Mouse (Mus musculus): ENCODE results near the gene Tmem140. TPM values are rescaled to one million over a fixed set of nuclear protein-coding genes. Genes with fewer than 3 reads are reported as not detected.

Gene Tmem140
- polyA plus RNA-seq, 1 experiment, result 1.5 TPM

GRCm38 (mm10) chr6:34863786-34864514 is 1.0 kb downstream of the Tmem140 start:
- Histone ChIP-seq H3K36me3 (ENCODE audit: control insufficient read depth, insufficient read depth) (no peaks in the 10 kb centered on the region), H3K79me2 (ENCODE audit: control insufficient read depth, insufficient read depth) (no peaks in the 10 kb centered on the region), H3K27me3 (ENCODE audit: control insufficient read depth, insufficient read depth, insufficient read length) (no peaks in the 10 kb centered on the region), H3K4me3 (ENCODE audit: insufficient read depth, poor library complexity, severe bottlenecking) (peak overlapping the region; percentile 16), H3ac (ENCODE audit: control insufficient read depth, insufficient read length, low read depth) (no peak overlapping the region), H3K79me3 (ENCODE audit: low read depth) (no peaks in the 10 kb centered on the region)
- TF ChIP-seq MYOG (IDR thresholded peaks at IDR 0.05; ENCODE audit: control insufficient read depth, extremely low read depth, insufficient read length) (no peak), USF1 (IDR thresholded peaks at IDR 0.05; ENCODE audit: low read depth) (no peak), FOSL1 (IDR thresholded peaks at IDR 0.05; ENCODE audit: insufficient read depth, low read length, poor library complexity, severe bottlenecking) (no peak), CTCF (IDR thresholded peaks at IDR 0.05; ENCODE audit: control insufficient read depth, insufficient read depth, insufficient read length) (no peak)

GRCm38 (mm10) chr6:34865213-34865612 is 2.3 kb downstream of the Tmem140 start:
- no peaks in the 10 kb centered on the region for H3K36me3 ChIP-seq (ENCODE audit: control insufficient read depth, insufficient read depth)
- no peak for TF ChIP-seq MAX (IDR thresholded peaks at IDR 0.05)
- TF ChIP-seq CTCF (IDR thresholded peaks at IDR 0.05; ENCODE audit: control insufficient read depth, insufficient read depth, insufficient read length), result no peak
- TF ChIP-seq CEBPB (IDR thresholded peaks at IDR 0.05; ENCODE audit: low read depth), result no peak
- TF ChIP-seq MYOD1 (IDR thresholded peaks at IDR 0.05; ENCODE audit: control insufficient read depth, insufficient read length, low read depth), result no peak
- no peak for TF ChIP-seq MYOG (IDR thresholded peaks at IDR 0.05; ENCODE audit: control insufficient read depth, extremely low read depth, insufficient read length)
- no peak for TF ChIP-seq FOSL1 (IDR thresholded peaks at IDR 0.05; ENCODE audit: insufficient read depth, low read length, poor library complexity, severe bottlenecking)
- H3K79me3 ChIP-seq (ENCODE audit: low read depth), result no peaks in the 10 kb centered on the region
- no peak overlapping the region for H3K4me3 ChIP-seq (ENCODE audit: insufficient read depth, poor library complexity, severe bottlenecking)
- no peaks in the 10 kb centered on the region for H3K79me2 ChIP-seq (ENCODE audit: control insufficient read depth, insufficient read depth)
- no peaks in the 10 kb centered on the region for H3K27me3 ChIP-seq (ENCODE audit: control insufficient read depth, insufficient read depth, insufficient read length)
- no peak overlapping the region for H3ac ChIP-seq (ENCODE audit: control insufficient read depth, insufficient read length, low read depth)

- H3K79me3 ChIP-seq (ENCODE audit: low read depth), result no peaks in the 10 kb centered on the region
- no peaks in the 10 kb centered on the region for H3K36me3 ChIP-seq (ENCODE audit: control insufficient read depth, insufficient read depth)
- peak; percentile 39 for TF ChIP-seq CEBPB (IDR thresholded peaks at IDR 0.05; ENCODE audit: low read depth)
- TF ChIP-seq MAX (IDR thresholded peaks at IDR 0.05), result peak; percentile 66
- no peak for TF ChIP-seq MYOD1 (IDR thresholded peaks at IDR 0.05; ENCODE audit: control insufficient read depth, insufficient read length, low read depth)
- TF ChIP-seq USF1 (IDR thresholded peaks at IDR 0.05; ENCODE audit: low read depth), result no peak
- TF ChIP-seq CTCF (IDR thresholded peaks at IDR 0.05; ENCODE audit: control insufficient read depth, insufficient read depth, insufficient read length), result no peak
- TF ChIP-seq MYOG (IDR thresholded peaks at IDR 0.05; ENCODE audit: control insufficient read depth, extremely low read depth, insufficient read length), result no peak
- TF ChIP-seq FOSL1 (IDR thresholded peaks at IDR 0.05; ENCODE audit: insufficient read depth, low read length, poor library complexity, severe bottlenecking), result no peak
Observed at GRCm38 (mm10) chr6:34865711-34866593, 3.0 kb downstream of the Tmem140 start.

GRCm38 (mm10) chr6:34866786-34867185 is 3.8 kb downstream of the Tmem140 start:
- TF ChIP-seq MYOG (IDR thresholded peaks at IDR 0.05; ENCODE audit: control insufficient read depth, extremely low read depth, insufficient read length) (no peak), FOSL1 (IDR thresholded peaks at IDR 0.05; ENCODE audit: insufficient read depth, low read length, poor library complexity, severe bottlenecking) (no peak), MAX (IDR thresholded peaks at IDR 0.05) (no peak), CEBPB (IDR thresholded peaks at IDR 0.05; ENCODE audit: low read depth) (no peak), CTCF (IDR thresholded peaks at IDR 0.05; ENCODE audit: control insufficient read depth, insufficient read depth, insufficient read length) (no peak), USF1 (IDR thresholded peaks at IDR 0.05; ENCODE audit: low read depth) (no peak), MYOD1 (IDR thresholded peaks at IDR 0.05; ENCODE audit: control insufficient read depth, insufficient read length, low read depth) (no peak)

More at GRCm38 (mm10) chr6:34865711-34866593, 3.0 kb downstream of the Tmem140 start:
- Histone ChIP-seq H3ac (ENCODE audit: control insufficient read depth, insufficient read length, low read depth) (peak overlapping the region; percentile 46), H3K27me3 (ENCODE audit: control insufficient read depth, insufficient read depth, insufficient read length) (no peaks in the 10 kb centered on the region), H3K4me3 (ENCODE audit: insufficient read depth, poor library complexity, severe bottlenecking) (no peak overlapping the region), H3K79me2 (ENCODE audit: control insufficient read depth, insufficient read depth) (no peaks in the 10 kb centered on the region)

GRCm38 (mm10) chr6:34867301-34867994 is 4.5 kb downstream of the Tmem140 start:
- Histone ChIP-seq H3K27me3 (ENCODE audit: control insufficient read depth, insufficient read depth, insufficient read length) (no peaks in the 10 kb centered on the region), H3K36me3 (ENCODE audit: control insufficient read depth, insufficient read depth) (no peaks in the 10 kb centered on the region), H3K79me2 (ENCODE audit: control insufficient read depth, insufficient read depth) (no peaks in the 10 kb centered on the region), H3K79me3 (ENCODE audit: low read depth) (no peaks in the 10 kb centered on the region), H3ac (ENCODE audit: control insufficient read depth, insufficient read length, low read depth) (no peak overlapping the region), H3K4me3 (ENCODE audit: insufficient read depth, poor library complexity, severe bottlenecking) (no peak overlapping the region)
- TF ChIP-seq USF1 (IDR thresholded peaks at IDR 0.05; ENCODE audit: low read depth), result no peak

More at GRCm38 (mm10) chr6:34866786-34867185, 3.8 kb downstream of the Tmem140 start:
- Histone ChIP-seq H3K79me2 (ENCODE audit: control insufficient read depth, insufficient read depth) (no peaks in the 10 kb centered on the region), H3K36me3 (ENCODE audit: control insufficient read depth, insufficient read depth) (no peaks in the 10 kb centered on the region), H3ac (ENCODE audit: control insufficient read depth, insufficient read length, low read depth) (no peak overlapping the region), H3K79me3 (ENCODE audit: low read depth) (no peaks in the 10 kb centered on the region), H3K27me3 (ENCODE audit: control insufficient read depth, insufficient read depth, insufficient read length) (no peaks in the 10 kb centered on the region), H3K4me3 (ENCODE audit: insufficient read depth, poor library complexity, severe bottlenecking) (no peak overlapping the region)

All from C2C12 (cell line).